Mouse (Mus musculus) CH12.LX (cell line): ENCODE results near the gene Cuedc2. TPM values are rescaled to one million over a fixed set of nuclear protein-coding genes. Genes with fewer than 3 reads are reported as not detected.

ENCODE experiments used
- DNase-seq: peaks from one replicate; pipeline ENCODE4 v3.0.0-alpha.2; 2013; ENCODE audit errors: extremely low read depth
- H3K27ac ChIP-seq: 2 replicates; pipeline ENCODE4 v1.5.1; 2012; ENCODE audit warnings: low read depth, mild to moderate bottlenecking, control low read depth, moderate library complexity; ENCODE audit not compliant: insufficient read depth
- H3K27me3 ChIP-seq: replicated peaks from 2 replicates; pipeline ENCODE3; 2012; ENCODE audit warnings: inconsistent platforms
- H3K36me3 ChIP-seq, 2 experiments: replicated peaks in 1 of 2; 2 replicates each; pipeline versions ENCODE3 to v1.6.1; 2012; ENCODE audit warnings: inconsistent platforms in 1 of 2, low read length in 1 of 2, mild to moderate bottlenecking in 1 of 2, mixed read lengths in 1 of 2, moderate library complexity in 1 of 2; ENCODE audit not compliant: control insufficient read depth in 1 of 2, insufficient read depth in 1 of 2
- H3K4me1 ChIP-seq, 2 experiments: 2 replicates each; pipeline ENCODE4 v1.6.1; 2012; ENCODE audit warnings: inconsistent platforms in 1 of 2, moderate library complexity in 1 of 2; ENCODE audit not compliant: insufficient read depth in 2 of 2, control insufficient read depth in 1 of 2
- H3K4me2 ChIP-seq: 2 replicates; pipeline ENCODE4 v1.6.1; 2012; ENCODE audit warnings: low read depth, mild to moderate bottlenecking, control low read depth; ENCODE audit not compliant: poor library complexity, insufficient read depth, severe bottlenecking
- H3K4me3 ChIP-seq, 3 experiments: fragments of 150-350 bp in 1 of 3; sonication (generic) in 1 of 3; replicated peaks in 1 of 3; 2 replicates each; pipeline versions ENCODE3 to v1.5.1; 2011 to 2012; ENCODE audit warnings: low read depth in 2 of 3, low read length in 2 of 3, mild to moderate bottlenecking in 2 of 3, moderate library complexity in 2 of 3, control low read depth in 1 of 3, improper control_type of control experiment in 1 of 3, inconsistent platforms in 1 of 3, mixed read lengths in 1 of 3; ENCODE audit not compliant: poor library complexity in 1 of 3
- H3K79me2 ChIP-seq: replicated peaks from 2 replicates; pipeline ENCODE4 v1.6.1; 2012; ENCODE audit warnings: mild to moderate bottlenecking, moderate library complexity; ENCODE audit not compliant: control insufficient read depth, poor library complexity, insufficient read depth, severe bottlenecking; ENCODE audit errors: extremely low read depth
- H3K9ac ChIP-seq: 2 replicates; pipeline ENCODE4 v1.6.1; 2012; ENCODE audit warnings: low read depth, mild to moderate bottlenecking, control low read depth, moderate library complexity; ENCODE audit not compliant: insufficient read depth
- H3K9me3 ChIP-seq: replicated peaks from 2 replicates; pipeline ENCODE3; 2012; ENCODE audit warnings: low read length, inconsistent platforms, mixed read lengths
- CHD1 ChIP-seq: IDR thresholded peaks from 2 replicates; pipeline ENCODE4 v1.6.1; 2012; ENCODE audit warnings: low read depth, low read length, improper control_type of control experiment, inconsistent platforms
- CHD2 ChIP-seq: IDR thresholded peaks from 2 replicates; pipeline ENCODE4 v1.6.1; 2011; ENCODE audit warnings: low read length, improper control_type of control experiment
- CTCF ChIP-seq, 2 experiments: IDR thresholded peaks in 1 of 2; conservative IDR thresholded peaks in 1 of 2; 2 replicates each; pipeline ENCODE4 v1.5.1; 2011 to 2012; ENCODE audit warnings: low read depth in 2 of 2, low read length in 2 of 2, improper control_type of control experiment in 1 of 2, inconsistent platforms in 1 of 2, mild to moderate bottlenecking in 1 of 2, moderate library complexity in 1 of 2
- E2F4 ChIP-seq: IDR thresholded peaks from 2 replicates; pipeline ENCODE4 v1.6.1; 2011; ENCODE audit warnings: low read depth, low read length, improper control_type of control experiment; ENCODE audit not compliant: insufficient replicate concordance
- EP300 ChIP-seq: IDR thresholded peaks from 2 replicates; pipeline ENCODE4 v1.6.1; 2011; ENCODE audit warnings: low read length, improper control_type of control experiment
- GABPA ChIP-seq: IDR thresholded peaks from 2 replicates; pipeline ENCODE4 v1.6.1; 2012; ENCODE audit warnings: low read depth, low read length, improper control_type of control experiment, inconsistent platforms; ENCODE audit not compliant: insufficient replicate concordance
- MAX ChIP-seq: IDR thresholded peaks from 2 replicates; pipeline ENCODE4 v1.6.1; 2011; ENCODE audit warnings: low read length, improper control_type of control experiment
- MAZ ChIP-seq: IDR thresholded peaks from 2 replicates; pipeline ENCODE4 v1.6.1; 2012; ENCODE audit warnings: low read depth, mild to moderate bottlenecking, inconsistent platforms, low read length, improper control_type of control experiment, moderate library complexity
- MEF2A ChIP-seq: IDR thresholded peaks from 2 replicates; pipeline ENCODE4 v1.6.1; 2014; ENCODE audit warnings: low read depth, mild to moderate bottlenecking, inconsistent platforms, low read length, improper control_type of control experiment, borderline replicate concordance
- MXI1 ChIP-seq: IDR thresholded peaks from 2 replicates; pipeline ENCODE4 v1.6.1; 2011; ENCODE audit warnings: mild to moderate bottlenecking, low read depth, low read length, improper control_type of control experiment
- NELFE ChIP-seq: IDR thresholded peaks from 2 replicates; pipeline ENCODE4 v1.6.1; 2011; ENCODE audit warnings: low read depth, low read length, improper control_type of control experiment
- NRF1 ChIP-seq: IDR thresholded peaks from 2 replicates; pipeline ENCODE4 v1.6.1; 2014; ENCODE audit warnings: low read depth, mild to moderate bottlenecking, inconsistent platforms, low read length, improper control_type of control experiment, moderate library complexity
- PAX5 ChIP-seq: IDR thresholded peaks from 2 replicates; pipeline ENCODE4 v1.6.1; 2012; ENCODE audit warnings: low read length, inconsistent platforms, mixed read lengths
- POLR2A ChIP-seq: IDR thresholded peaks from 2 replicates; pipeline ENCODE4 v1.6.1; 2011; ENCODE audit warnings: low read depth, mild to moderate bottlenecking, improper control_type of control experiment, low read length
- POLR2AphosphoS2 ChIP-seq: IDR thresholded peaks from 2 replicates; pipeline ENCODE4 v1.6.1; 2011; ENCODE audit warnings: low read depth, low read length, improper control_type of control experiment
- RAD21 ChIP-seq: IDR thresholded peaks from 2 replicates; pipeline ENCODE4 v1.6.1; 2011; ENCODE audit warnings: low read depth, mild to moderate bottlenecking, low read length, improper control_type of control experiment, moderate library complexity
- SMC3 ChIP-seq: IDR thresholded peaks from 2 replicates; pipeline ENCODE4 v1.6.1; 2011; ENCODE audit warnings: low read depth, low read length, improper control_type of control experiment
- USF2 ChIP-seq: conservative IDR thresholded peaks from 2 replicates; pipeline ENCODE4 v1.6.1; 2011; ENCODE audit warnings: low read depth, low read length, improper control_type of control experiment
- ZKSCAN1 ChIP-seq: IDR thresholded peaks from 2 replicates; pipeline ENCODE4 v1.6.1; 2012; ENCODE audit warnings: low read depth, inconsistent platforms, low read length, improper control_type of control experiment, borderline replicate concordance
- dilution Hi-C: fragments of 300-500 bp; cut with MboI; formaldehyde crosslinking; loops from 2 replicates; pipeline ENCODE4 v1.14.3; 2020; ENCODE audit warnings: low sequenced_read_pairs; ENCODE audit not compliant: extremely low pct_unique_long_range_greater_than_20kb, extremely low pct_ligation_motif_present
- in situ Hi-C: fragments of 300-500 bp; cut with MboI; formaldehyde crosslinking; loops from 3 replicates; pipeline ENCODE4 v1.14.3; 2019; ENCODE audit warnings: low sequenced_read_pairs, low pct_ligation_motif_present, low pct_unique_long_range_greater_than_20kb, mixed read lengths
- polyA plus RNA-seq: library from polyadenylated mRNA; unstranded; fragments of >175 nt; gene quantifications from 2 replicates; pipeline ENCODE4 v1.2.1, GENCODE M21; 2012; ENCODE audit warnings: low read depth; ENCODE audit not compliant: insufficient read length
- total RNA-seq, 2 experiments: library from RNA; depleted of rRNA; stranded (reverse); fragments of 300-350 nt in 1 of 2; fragments of >200 nt in 1 of 2; gene quantifications; 2 replicates each; pipeline ENCODE4 v1.2.3; 2012 to 2014

Cuedc2 gene
- total and polyA plus RNA-seq, 3 experiments = 94.4 to 117 (median 102) TPM

GRCm38 (mm10) chr19:46318031-46318471, 20.5 kb downstream of the Cuedc2 start:
- Histone ChIP-seq H3K27ac (no peak overlapping the region), H3K9ac (no peak overlapping the region), H3K4me1 (peaks cover 3 to 80% of the 10 kb centered on the region in 2 experiments; a peak in 2 of 4 replicates), H3K9me3 (peaks cover 8% of the 10 kb centered on the region), H3K4me3 (no peak overlapping the region), H3K36me3 (peaks cover 16 to 39% of the 10 kb centered on the region in 2 experiments), H3K27me3 (peaks cover 5% of the 10 kb centered on the region), H3K79me2 (no peaks in the 10 kb centered on the region)
- DNase-seq = no peak
- TF ChIP-seq CTCF (conservative IDR thresholded peaks at IDR 0.05 in 1 of 2, IDR thresholded peaks at IDR 0.05 in 1 of 2; ENCODE audit: low read depth in 2 of 2, low read length in 2 of 2) (no peak), MEF2A (no peak), CHD2 (no peak), E2F4 (no peak), NELFE (no peak), POLR2AphosphoS2 (no peak), SMC3 (no peak), USF2 (no peak), PAX5 (no peak), EP300 (no peak), RAD21 (no peak), MAX (no peak), MAZ (no peak), ZKSCAN1 (no peak)
- TF ChIP-seq, all 38 proteins: peak for 0
- no peak overlapping the region for H3K4me2 ChIP-seq
- dilution Hi-C loops = no loop called here
- in situ Hi-C loops = no loop called here

GRCm38 (mm10) chr19:46317546-46317885, 21.0 kb downstream of the Cuedc2 start:
- H3K36me3 ChIP-seq = peaks cover 22 to 44% of the 10 kb centered on the region in 2 experiments
- H3K27ac ChIP-seq = no peak overlapping the region
- no peaks in the 10 kb centered on the region for H3K27me3 ChIP-seq
- H3K79me2 ChIP-seq = no peaks in the 10 kb centered on the region
- dilution Hi-C loops = no loop called here
- H3K4me2 ChIP-seq = no peak overlapping the region
- in situ Hi-C loops = no loop called here
- H3K9ac ChIP-seq = no peak overlapping the region
- peaks cover 3 to 80% of the 10 kb centered on the region in 2 experiments; a peak in 2 of 4 replicates for H3K4me1 ChIP-seq
- H3K4me3 ChIP-seq = no peak overlapping the region
- peaks cover 8% of the 10 kb centered on the region for H3K9me3 ChIP-seq
- TF ChIP-seq POLR2A (no peak), MXI1 (no peak), NRF1 (no peak), CTCF (conservative IDR thresholded peaks at IDR 0.05 in 1 of 2, IDR thresholded peaks at IDR 0.05 in 1 of 2; ENCODE audit: low read depth in 2 of 2, low read length in 2 of 2) (no peak), MEF2A (no peak), GABPA (no peak), SMC3 (no peak), CHD1 (no peak), MAZ (no peak)
- TF ChIP-seq, all 38 proteins: peak for 0
- DNase-seq = no peak
